Mouse (Mus musculus) liver, adult 2 months (tissue): Measurements from ENCODE around the gene Mindy2. TPM values are rescaled to one million over a fixed set of nuclear protein-coding genes. Genes with fewer than 3 reads are reported as not detected.
A peak's percentile ranks its signal among the peaks of the same experiment; 100 is the strongest.

Source experiments
- DNase-seq: peaks from one replicate; pipeline ENCODE4 v3.0.0-alpha.2; 2011; ENCODE audit warnings: low read depth, low spot score; ENCODE audit errors: extremely low read depth
- H3K27ac ChIP-seq: fragments of 200-500 bp; replicated peaks from 2 replicates; pipeline ENCODE4 v1.5.1; 2012; ENCODE audit warnings: low read depth, mild to moderate bottlenecking, control low read depth, inconsistent platforms, low read length; ENCODE audit not compliant: insufficient read depth
- H3K27me3 ChIP-seq: fragments of 200-500 bp; 2 replicates; pipeline ENCODE4 v1.6.1; 2012; ENCODE audit warnings: mild to moderate bottlenecking, moderate library complexity, low read length, inconsistent platforms; ENCODE audit not compliant: control insufficient read depth, insufficient read depth
- H3K36me3 ChIP-seq: fragments of 200-500 bp; 2 replicates; pipeline ENCODE4 v1.6.1; 2012; ENCODE audit warnings: low read length, inconsistent platforms; ENCODE audit not compliant: control insufficient read depth, insufficient read depth
- H3K4me1 ChIP-seq: fragments of 200-500 bp; 2 replicates; pipeline ENCODE4 v1.6.1; 2011; ENCODE audit warnings: low read length; ENCODE audit not compliant: control insufficient read depth, insufficient read depth
- H3K4me3 ChIP-seq: fragments of 200-500 bp; 2 replicates; pipeline ENCODE4 v1.5.1; 2011; ENCODE audit warnings: low read depth, mild to moderate bottlenecking, control low read depth, low read length, moderate library complexity; ENCODE audit not compliant: insufficient read depth
- H3K79me2 ChIP-seq: fragments of 200-500 bp; 2 replicates; pipeline ENCODE4 v1.6.1; 2012; ENCODE audit warnings: inconsistent platforms, mild to moderate bottlenecking, low read length, moderate library complexity; ENCODE audit not compliant: control insufficient read depth, insufficient read depth
- H3K9ac ChIP-seq: fragments of 200-500 bp; 2 replicates; pipeline ENCODE4 v1.6.1; 2012; ENCODE audit warnings: low read depth, mild to moderate bottlenecking, control low read depth, inconsistent platforms, low read length
- CTCF ChIP-seq: fragments of 200-500 bp; IDR thresholded peaks from 2 replicates; pipeline ENCODE4 v1.5.1; 2011; ENCODE audit warnings: low read depth, low read length, control low read depth
- POLR2A ChIP-seq: fragments of 200-500 bp; IDR thresholded peaks from 2 replicates; pipeline ENCODE4 v1.6.1; 2011; ENCODE audit warnings: low read length, control low read depth; ENCODE audit not compliant: insufficient read depth; ENCODE audit errors: extremely low read depth
- WGBS: fragments of 180-500 bp; shearing (Covaris S2); methylation state at CpG from one replicate; pipeline ENCODE4 v1.1.7; 2018; 5-methylcytosine and 5-hydroxymethylcytosine counted together
- polyA plus RNA-seq: library from polyadenylated mRNA; depleted of rRNA; stranded (reverse); fragments of >200 nt; gene quantifications from 2 replicates; pipeline ENCODE4 v1.2.3, GENCODE M21; 2012
- total RNA-seq: library from RNA; depleted of rRNA; stranded (reverse); fragments of >200 nt; gene quantifications from 2 replicates; pipeline ENCODE4 v1.2.3, GENCODE M21; 2014

Mindy2 gene
- total and polyA plus RNA-seq, 2 experiments, result 2.5 to 17.2 TPM

- Histone ChIP-seq H3K27me3 (no peaks in the 10 kb centered on the region), H3K36me3 (peaks cover 17% of the 10 kb centered on the region; the same call in 1 of the 2 replicates), H3K4me1 (no peaks in the 10 kb centered on the region), H3K79me2 (no peaks in the 10 kb centered on the region; the same call in 1 of the 2 replicates), H3K4me3 (no peak overlapping the region), H3K9ac (no peak overlapping the region), H3K27ac (no peak overlapping the region)
- 38% methylated on average over 5 of the region's 5 CpGs for WGBS
- TF ChIP-seq CTCF (no peak), POLR2A (no peak)
- DNase-seq, result no peak
Observed at GRCm38 (mm10) chr9:70631665-70632064, 25.3 kb downstream of the Mindy2 start.

GRCm38 (mm10) chr9:70629711-70630110 lies 27.3 kb downstream of the Mindy2 start:
- no peaks in the 10 kb centered on the region for H3K27me3 ChIP-seq
- H3K4me3 ChIP-seq, result no peak overlapping the region
- H3K4me1 ChIP-seq, result no peaks in the 10 kb centered on the region
- TF ChIP-seq CTCF (no peak), POLR2A (no peak)
- no peak overlapping the region for H3K27ac ChIP-seq
- no peaks in the 10 kb centered on the region; the same call in 1 of the 2 replicates for H3K79me2 ChIP-seq
- DNase-seq, result no peak
- H3K9ac ChIP-seq, result no peak overlapping the region
- WGBS, result 94% methylated on average over 2 of the region's 2 CpGs
- H3K36me3 ChIP-seq, result peaks cover 26% of the 10 kb centered on the region

- 82% methylated on average over 3 of the region's 3 CpGs for whole genome bisulfite sequencing
- no peaks in the 10 kb centered on the region; the same call in 1 of the 2 replicates for H3K79me2 ChIP-seq
- no peak for TF ChIP-seq CTCF
Observed at GRCm38 (mm10) chr9:70611026-70611673, 45.8 kb downstream of the Mindy2 start.

GRCm38 (mm10) chr9:70602186-70602845 lies 54.7 kb downstream of the Mindy2 start:
- no peak overlapping the region for H3K9ac ChIP-seq
- H3K27me3 ChIP-seq, result no peaks in the 10 kb centered on the region
- DNase-seq, result peak; percentile 35
- no peak overlapping the region for H3K27ac ChIP-seq
- H3K36me3 ChIP-seq, result peaks cover 46% of the 10 kb centered on the region
- 35% methylated on average over 1 of the region's 1 CpGs for WGBS
- H3K4me1 ChIP-seq, result no peaks in the 10 kb centered on the region
- TF ChIP-seq POLR2A, result no peak
- TF ChIP-seq CTCF, result no peak
- H3K4me3 ChIP-seq, result no peak overlapping the region
- no peaks in the 10 kb centered on the region for H3K79me2 ChIP-seq

More at GRCm38 (mm10) chr9:70611026-70611673, 45.8 kb downstream of the Mindy2 start:
- H3K27me3 ChIP-seq, result no peaks in the 10 kb centered on the region
- no peak for DNase-seq
- H3K27ac ChIP-seq, result no peak overlapping the region
- H3K36me3 ChIP-seq, result peaks cover 41% of the 10 kb centered on the region
- H3K4me3 ChIP-seq, result no peak overlapping the region
- no peak overlapping the region for H3K9ac ChIP-seq
- no peaks in the 10 kb centered on the region for H3K4me1 ChIP-seq

- Histone ChIP-seq H3K27ac (no peak overlapping the region), H3K9ac (no peak overlapping the region), H3K4me3 (no peak overlapping the region), H3K4me1 (no peaks in the 10 kb centered on the region), H3K36me3 (peaks cover 40% of the 10 kb centered on the region), H3K27me3 (no peaks in the 10 kb centered on the region), H3K79me2 (no peaks in the 10 kb centered on the region)
- no peak for DNase-seq
- TF ChIP-seq POLR2A, result no peak
- TF ChIP-seq CTCF, result no peak
- 69% methylated on average over 2 of the region's 2 CpGs for WGBS
Observed at GRCm38 (mm10) chr9:70598271-70598670, 58.7 kb downstream of the Mindy2 start.

GRCm38 (mm10) chr9:70591486-70591885 lies 65.5 kb downstream of the Mindy2 start:
- WGBS, result 70% methylated on average over 9 of the region's 9 CpGs
- Histone ChIP-seq H3K36me3 (peaks cover 70% of the 10 kb centered on the region), H3K4me1 (no peaks in the 10 kb centered on the region), H3K27ac (no peak overlapping the region), H3K9ac (no peak overlapping the region), H3K79me2 (no peaks in the 10 kb centered on the region), H3K4me3 (no peak overlapping the region), H3K27me3 (no peaks in the 10 kb centered on the region)
- TF ChIP-seq POLR2A (no peak), CTCF (no peak)
- DNase-seq, result no peak
